Mouse (Mus musculus) G1E (cell line): Measurements from ENCODE around the gene Gm3409.
"Not testable (repeated sequence)": the region's sequence is repeated elsewhere in the genome, so short reads cannot be mapped to it uniquely, and the experiment has no call there.

Experiments
- CTCF ChIP-seq: IDR thresholded peaks from 2 replicates; pipeline ENCODE4 v1.5.1; 2012; ENCODE audit warnings: low read depth, low read length, inconsistent platforms, mixed read lengths
- GATA1 ChIP-seq: IDR thresholded peaks from 2 replicates; pipeline ENCODE4 v1.6.1; 2012; ENCODE audit warnings: borderline replicate concordance, low read length, inconsistent platforms, mixed read lengths
- POLR2AphosphoS5 ChIP-seq: IDR thresholded peaks from 2 replicates; pipeline ENCODE4 v1.6.1; 2012; ENCODE audit warnings: low read depth, low read length, inconsistent platforms; ENCODE audit not compliant: insufficient replicate concordance

DNA sequence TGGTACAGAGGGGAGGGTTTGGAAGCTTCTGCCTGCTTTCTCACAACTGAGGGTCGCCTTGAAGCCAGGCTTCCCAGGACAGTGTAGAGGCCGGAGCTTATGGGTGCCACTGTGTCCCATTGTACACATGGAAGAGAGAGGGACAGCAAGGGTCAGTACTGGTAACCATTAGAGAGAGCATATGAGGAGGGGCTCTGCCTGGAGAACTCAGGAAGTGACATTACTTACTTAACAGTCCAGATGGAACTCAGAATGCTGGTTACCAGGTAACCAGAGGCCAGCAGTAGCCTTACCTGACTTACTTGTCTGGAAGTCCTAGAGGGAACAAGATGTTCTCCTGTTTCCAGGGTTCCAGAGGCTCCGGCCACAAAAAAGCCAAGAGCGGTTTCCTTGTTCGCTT, 35.3 kb upstream of the Gm3409 start, which contains the start of gene 4930449I24Rik:
- TF ChIP-seq POLR2AphosphoS5, CTCF, GATA1: not testable (repeated sequence)
